Mouse (Mus musculus) Muller cell, postnatal 12 days (primary cell): ENCODE measurements around the gene Rpl22l1.
"Not testable (repeated sequence)": the region's sequence is repeated elsewhere in the genome, so short reads cannot be mapped to it uniquely, and the experiment has no call there.

ENCODE experiments used
- DNase-seq: peaks from one replicate; pipeline ENCODE4 v3.0.0-alpha.2; 2015; ENCODE audit errors: inconsistent ontology term

Rpl22l1 gene

DNA sequence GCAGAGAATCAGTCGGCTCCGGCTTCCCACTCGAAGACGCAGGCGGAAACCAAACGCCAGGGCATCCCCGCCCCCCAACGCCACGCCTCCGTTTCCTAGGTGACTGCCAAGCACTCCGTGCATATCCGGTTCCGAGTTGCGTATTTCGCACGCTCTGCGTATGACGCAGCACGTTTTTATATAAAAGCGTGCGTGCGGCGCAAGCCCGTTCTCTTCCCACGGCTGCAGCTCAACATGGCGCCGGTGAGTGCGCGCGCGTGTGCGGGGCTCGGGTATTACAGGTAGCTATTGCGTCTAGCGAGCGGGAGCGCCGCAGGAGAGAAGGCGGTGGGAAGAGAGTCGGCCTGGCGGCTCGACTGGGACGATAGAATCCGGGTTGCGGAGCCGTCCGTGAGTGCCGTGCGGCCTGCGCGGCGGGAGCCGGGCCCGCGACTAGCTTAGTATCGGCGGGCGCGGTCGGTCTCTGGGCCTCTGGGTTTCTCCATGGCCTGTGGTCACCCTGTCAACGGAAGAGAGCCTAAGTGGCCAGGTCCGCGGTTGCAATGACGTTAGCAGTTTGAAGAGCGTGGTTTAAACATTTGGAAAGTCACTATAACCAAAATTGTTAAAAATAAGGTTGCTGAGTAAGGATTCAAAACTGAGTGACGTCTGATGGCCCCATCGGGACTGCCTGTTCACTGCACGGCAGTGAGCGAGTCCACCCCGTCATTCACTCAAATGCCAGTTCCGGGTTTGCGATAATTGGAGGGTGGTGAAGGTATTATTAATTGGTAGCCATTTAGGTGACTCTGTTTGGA is at the start of gene Rpl22l1:
Rpl22l1 (plus strand) TSS at position 136 of the 797 bp plus-strand sequence.
- DNase-seq = peak; percentile 98

DNA sequence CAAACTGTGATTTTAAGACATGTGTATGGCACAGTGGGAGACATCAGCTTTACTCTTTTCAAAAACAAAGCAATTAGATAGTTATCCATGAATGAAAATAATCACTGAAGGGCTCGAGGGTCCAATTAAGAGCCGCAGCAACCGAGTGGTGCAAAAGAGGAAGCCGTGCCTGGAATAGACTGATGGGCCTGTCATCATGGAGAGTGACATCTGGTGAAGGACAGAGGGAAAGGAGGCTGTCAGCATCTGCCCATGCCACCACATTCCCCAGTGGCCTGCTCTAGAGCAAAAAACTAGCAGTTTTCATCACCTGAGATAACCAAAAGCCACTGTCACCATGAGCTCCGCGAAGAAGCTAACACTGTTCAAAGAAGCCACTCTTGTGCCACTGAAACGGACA is 49.8 kb upstream of the Rpl22l1 start:
- DNase-seq = no peak

- peak; percentile 21 for DNase-seq
Measured at GRCm38 (mm10) chr3:28761225-28761789, 43.9 kb upstream of the Rpl22l1 start.

DNA sequence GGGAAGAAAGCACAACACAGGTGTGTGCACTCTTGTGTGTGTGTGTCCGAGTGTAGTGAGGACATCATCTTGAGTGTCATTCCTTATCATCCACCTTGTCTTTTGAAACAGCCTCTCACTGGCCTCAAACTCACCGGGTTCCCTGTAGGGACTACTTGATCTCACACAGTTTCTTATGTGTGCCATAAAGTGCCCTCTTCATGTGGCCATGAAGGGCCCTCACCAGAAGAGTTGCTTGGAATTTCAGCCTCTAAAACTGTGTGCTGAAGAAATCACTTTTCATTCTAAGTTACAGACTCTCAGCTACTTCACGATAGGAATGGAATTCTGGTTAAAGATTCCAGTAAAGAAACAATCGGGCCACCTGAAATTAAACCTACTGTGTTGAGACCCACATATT is 38.3 kb upstream of the Rpl22l1 start:
- DNase-seq = no peak

DNA sequence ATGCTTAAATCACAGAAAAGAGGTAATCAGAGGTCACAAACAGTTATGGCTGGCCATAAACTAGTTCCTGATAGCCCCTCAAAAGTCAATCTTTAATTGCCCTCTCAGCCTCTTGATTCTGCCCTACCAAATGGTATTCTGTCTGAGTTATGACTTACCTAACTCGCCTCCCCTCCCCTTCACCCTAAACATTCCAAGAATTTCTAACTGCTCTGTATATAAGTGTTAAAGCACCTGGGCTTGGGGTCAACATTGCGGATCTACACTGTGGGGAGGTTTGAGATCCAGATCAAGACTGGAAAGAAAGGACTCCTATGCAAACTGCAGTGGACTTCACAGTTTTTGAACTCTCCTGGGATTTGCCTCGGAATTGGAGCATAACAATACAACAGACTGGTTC is 37.0 kb upstream of the Rpl22l1 start:
- no peak for DNase-seq

GRCm38 (mm10) chr3:28772919-28773318 is 32.3 kb upstream of the Rpl22l1 start:
- DNase-seq = not testable (repeated sequence)

DNA sequence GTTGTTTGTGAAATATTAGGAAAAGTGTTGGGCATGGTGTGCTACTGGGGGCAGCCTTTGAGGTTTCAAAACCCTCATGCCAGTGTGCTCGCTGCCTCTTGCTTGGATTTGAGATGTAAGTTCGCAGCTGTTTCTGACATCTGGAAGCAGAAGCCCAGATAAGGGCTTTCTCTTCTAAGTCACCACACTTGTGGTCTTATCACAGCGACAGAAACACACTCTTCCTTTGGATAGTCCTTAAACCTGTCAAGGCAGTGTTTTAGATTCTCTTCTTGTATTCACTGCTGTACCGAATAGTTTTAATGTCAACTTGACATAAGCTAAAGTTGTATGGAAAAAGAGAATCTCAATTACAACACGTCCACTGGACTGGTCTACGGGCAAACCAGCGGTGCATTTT is 29.9 kb upstream of the Rpl22l1 start:
- DNase-seq = no peak

GRCm38 (mm10) chr3:28775958-28776357 is 29.3 kb upstream of the Rpl22l1 start:
- no peak for DNase-seq

DNA sequence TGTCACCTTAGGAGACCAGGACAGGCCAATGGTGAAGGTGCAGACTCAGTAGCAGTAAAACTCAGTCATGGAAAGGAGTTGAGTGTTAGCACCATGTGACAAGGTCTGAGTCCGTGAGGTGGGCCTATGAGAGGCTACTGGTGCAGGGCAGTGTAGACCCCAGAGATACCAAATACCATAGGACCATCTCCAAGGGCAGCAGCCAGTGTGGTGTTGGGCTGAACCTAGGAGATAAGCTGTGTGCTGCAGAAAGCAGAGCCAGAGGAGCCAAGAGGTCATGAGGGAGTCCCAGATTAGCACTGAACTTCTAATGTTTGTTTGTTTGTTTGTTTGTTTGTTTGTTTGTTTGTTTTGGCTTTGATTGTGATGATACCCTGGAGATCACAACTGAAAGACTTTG is 28.7 kb upstream of the Rpl22l1 start:
- DNase-seq = no peak

DNA sequence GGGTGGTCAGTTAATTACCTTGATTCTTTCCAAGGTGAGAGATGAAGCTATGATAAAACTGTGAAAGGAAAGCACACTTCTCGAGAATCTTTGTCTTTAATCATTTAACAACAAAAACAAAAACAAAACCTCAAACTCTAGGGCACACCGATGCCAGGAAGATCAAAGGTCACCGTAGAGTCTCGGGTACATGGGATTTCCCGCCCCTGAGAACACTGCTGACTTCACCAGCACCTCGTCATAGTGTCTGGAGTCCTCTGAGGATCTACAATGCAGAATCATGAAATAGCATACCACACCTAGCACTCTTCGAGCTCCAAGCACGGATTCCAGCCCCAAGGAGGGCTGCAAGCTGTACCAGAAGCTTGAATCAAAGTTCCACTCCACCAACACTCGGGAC is 24.7 kb upstream of the Rpl22l1 start:
- no peak for DNase-seq

GRCm38 (mm10) chr3:28780994-28781393 is 24.2 kb upstream of the Rpl22l1 start, which contains the start of gene Eif5a2:
TSS of gene Eif5a2 (plus strand) at chr3:28781276.
- DNase-seq = peak; percentile 97

- no peak for DNase-seq
Measured at GRCm38 (mm10) chr3:28781422-28781821, 23.8 kb upstream of the Rpl22l1 start.

- no peak for DNase-seq
Measured at GRCm38 (mm10) chr3:28781848-28782247, 23.4 kb upstream of the Rpl22l1 start.

GRCm38 (mm10) chr3:28784176-28784575 is 21.1 kb upstream of the Rpl22l1 start:
- peak; percentile 11 for DNase-seq

- no peak for DNase-seq
Measured at GRCm38 (mm10) chr3:28794835-28795234, 10.4 kb upstream of the Rpl22l1 start.

GRCm38 (mm10) chr3:28808039-28808643 is 2.9 kb downstream of the Rpl22l1 start:
- DNase-seq = no peak

- no peak for DNase-seq
Measured at GRCm38 (mm10) chr3:28811441-28811840, 6.2 kb downstream of the Rpl22l1 start.

GRCm38 (mm10) chr3:28814361-28814760 is 9.1 kb downstream of the Rpl22l1 start:
- peak; percentile 19 for DNase-seq

DNA sequence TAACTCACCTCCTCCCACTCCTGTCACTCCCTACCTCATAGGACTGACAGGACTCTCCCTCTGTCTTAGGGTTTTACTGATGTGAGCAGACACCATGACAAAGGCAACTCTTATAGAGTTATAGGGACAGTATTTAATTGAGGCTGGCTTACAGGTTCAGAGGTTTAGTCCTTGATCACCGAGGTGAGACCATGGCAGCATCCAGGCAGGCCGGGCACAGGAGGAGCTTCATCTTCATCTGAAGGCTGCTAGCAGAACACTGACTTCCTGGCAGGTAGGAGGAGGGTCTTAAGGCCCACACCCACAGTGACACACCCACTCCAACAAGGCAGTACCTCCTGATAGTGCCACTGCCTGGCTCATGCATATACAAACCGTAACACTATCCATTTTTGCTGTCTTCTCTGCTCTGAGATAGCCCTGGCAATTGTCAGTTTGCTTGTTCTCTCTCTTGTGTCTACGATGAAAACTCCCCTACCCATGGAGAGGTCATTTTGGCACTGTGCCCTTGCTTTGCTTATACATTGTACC is 10.8 kb downstream of the Rpl22l1 start:
- DNase-seq = no peak

- no peak for DNase-seq
Measured at GRCm38 (mm10) chr3:28826272-28826671, 21.0 kb downstream of the Rpl22l1 start.

- DNase-seq = no peak
Measured at GRCm38 (mm10) chr3:28827605-28828004, 22.4 kb downstream of the Rpl22l1 start.

GRCm38 (mm10) chr3:28829454-28829853 is 24.2 kb downstream of the Rpl22l1 start:
- no peak for DNase-seq
